Mouse (Mus musculus) limb, embryonic 10.5 days (tissue): ENCODE measurements at regions not wholly inside any gene's neighbourhood (a gene's known extent, or its start where the extent isn't known, plus 50 kb on each side); places are given as distances from the start of the nearest gene placed in this dataset. TPM values are rescaled to one million over a fixed set of nuclear protein-coding genes. Genes with fewer than 3 reads are reported as not detected.
A peak's percentile ranks its signal among the peaks of the same experiment; 100 is the strongest.

Experiments
- DNase-seq: peaks from one replicate; pipeline ENCODE4 v3.0.0-alpha.2; 2017; ENCODE audit warnings: low spot score
- H3K27ac ChIP-seq: fragments of 300-500 bp; sonication (generic); 2 replicates; pipeline ENCODE4 v1.5.1; 2016; ENCODE audit warnings: mild to moderate bottlenecking
- H3K27me3 ChIP-seq: fragments of 300-500 bp; sonication (generic); 2 replicates; pipeline ENCODE4 v1.6.1; 2016; ENCODE audit warnings: low read depth, mild to moderate bottlenecking; ENCODE audit not compliant: poor library complexity, severe bottlenecking
- H3K36me3 ChIP-seq: fragments of 300-500 bp; sonication (generic); 2 replicates; pipeline ENCODE4 v1.6.1; 2016; ENCODE audit warnings: mild to moderate bottlenecking, moderate library complexity
- H3K4me1 ChIP-seq: fragments of 300-500 bp; sonication (generic); 2 replicates; pipeline ENCODE4 v1.6.1; 2016
- H3K4me3 ChIP-seq: fragments of 300-500 bp; sonication (generic); 2 replicates; pipeline ENCODE4 v1.5.1; 2016; ENCODE audit warnings: mild to moderate bottlenecking, moderate library complexity
- H3K9me3 ChIP-seq: fragments of 300-500 bp; sonication (generic); replicated peaks from 2 replicates; pipeline ENCODE4 v1.6.1; 2016; ENCODE audit warnings: mild to moderate bottlenecking
- WGBS: fragments of 180-500 bp; shearing (Covaris S2); methylation state at CpG from one replicate; pipeline ENCODE4 v1.1.7; 2016; 5-methylcytosine and 5-hydroxymethylcytosine counted together
- microRNA-seq: library from miRNA; unstranded; fragments of <30 nt; microRNA quantifications from one replicate; pipeline ENCODE4, GENCODE M21; 2017

DNA sequence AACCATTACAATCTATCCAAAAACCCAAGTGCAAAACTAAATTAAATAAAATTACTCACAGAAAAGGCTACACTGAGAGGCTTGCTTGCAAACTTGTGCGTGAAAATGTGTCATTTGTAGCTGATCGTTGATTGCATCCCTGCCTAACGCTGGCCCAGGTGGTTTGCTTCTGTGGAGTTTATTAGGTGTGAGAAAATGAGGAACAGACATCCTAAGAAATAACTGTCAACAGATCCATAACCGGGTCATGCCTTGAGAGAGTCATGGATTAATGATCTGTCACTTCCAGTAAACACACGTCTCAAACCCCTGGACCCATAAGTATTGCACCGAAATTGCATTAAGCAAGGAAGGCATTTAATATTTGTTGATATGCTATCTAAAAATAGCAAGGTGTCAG lies 73.4 kb upstream of the Tmem18 start:
- Histone ChIP-seq H3K9me3 (no peaks in the 10 kb centered on the region), H3K4me1 (peaks cover 13% of the 10 kb centered on the region), H3K27me3 (peaks cover 57% of the 10 kb centered on the region), H3K4me3 (no peak overlapping the region), H3K27ac (no peak overlapping the region), H3K36me3 (no peaks in the 10 kb centered on the region)
- DNase-seq, result peak; percentile 46
- WGBS, result 31% methylated on average over 6 of the region's 6 CpGs

DNA sequence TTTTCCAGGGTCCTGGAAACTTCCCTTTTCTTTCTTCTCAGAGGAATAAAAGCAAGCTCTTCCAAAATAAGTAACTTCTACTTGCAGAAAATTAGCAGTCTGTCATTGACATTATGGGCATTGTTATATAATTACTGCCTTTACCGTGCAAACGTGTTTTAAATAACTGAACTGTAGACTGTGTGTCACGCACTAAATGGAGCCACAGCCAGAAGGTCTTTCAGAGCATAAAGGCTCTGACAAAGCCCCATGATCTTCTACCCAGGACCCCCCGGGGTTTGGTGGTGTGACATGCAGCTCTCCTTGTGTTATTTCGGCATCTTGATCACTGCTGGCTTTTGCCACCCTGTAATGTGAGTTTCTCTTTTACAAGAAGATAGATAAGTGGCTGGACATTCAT lies 100.9 kb upstream of the Tmem18 start:
- no peak overlapping the region for H3K4me3 ChIP-seq
- H3K36me3 ChIP-seq, result no peaks in the 10 kb centered on the region
- no peak for DNase-seq
- no peaks in the 10 kb centered on the region for H3K4me1 ChIP-seq
- no peak overlapping the region for H3K27ac ChIP-seq
- no peaks in the 10 kb centered on the region for H3K9me3 ChIP-seq
- no peaks in the 10 kb centered on the region for H3K27me3 ChIP-seq
- WGBS, result 86% methylated on average over 5 of the region's 5 CpGs

DNA sequence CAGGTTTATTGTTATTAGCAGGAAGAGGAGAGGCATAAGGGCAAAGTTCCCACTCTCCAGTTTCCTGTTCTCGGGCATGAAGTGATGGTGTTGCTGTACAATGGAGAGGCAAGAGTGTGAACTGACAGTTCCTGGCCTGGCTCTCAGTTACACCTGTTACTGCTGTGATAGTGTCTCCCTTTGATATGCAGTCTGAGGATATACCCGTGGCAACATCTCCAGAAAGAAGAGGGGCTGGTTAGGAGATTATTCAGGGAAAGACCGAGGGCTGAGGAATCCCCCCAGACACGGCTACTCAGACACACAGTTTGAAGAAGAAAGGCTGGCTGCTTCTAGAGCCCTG lies 100.3 kb upstream of the Sntg2 start:
- no peaks in the 10 kb centered on the region for H3K4me1 ChIP-seq
- no peak overlapping the region for H3K27ac ChIP-seq
- WGBS, result 62% methylated on average over 4 of the region's 4 CpGs
- H3K27me3 ChIP-seq, result no peaks in the 10 kb centered on the region
- no peak overlapping the region for H3K4me3 ChIP-seq
- DNase-seq, result no peak
- H3K9me3 ChIP-seq, result no peaks in the 10 kb centered on the region
- no peaks in the 10 kb centered on the region for H3K36me3 ChIP-seq

DNA sequence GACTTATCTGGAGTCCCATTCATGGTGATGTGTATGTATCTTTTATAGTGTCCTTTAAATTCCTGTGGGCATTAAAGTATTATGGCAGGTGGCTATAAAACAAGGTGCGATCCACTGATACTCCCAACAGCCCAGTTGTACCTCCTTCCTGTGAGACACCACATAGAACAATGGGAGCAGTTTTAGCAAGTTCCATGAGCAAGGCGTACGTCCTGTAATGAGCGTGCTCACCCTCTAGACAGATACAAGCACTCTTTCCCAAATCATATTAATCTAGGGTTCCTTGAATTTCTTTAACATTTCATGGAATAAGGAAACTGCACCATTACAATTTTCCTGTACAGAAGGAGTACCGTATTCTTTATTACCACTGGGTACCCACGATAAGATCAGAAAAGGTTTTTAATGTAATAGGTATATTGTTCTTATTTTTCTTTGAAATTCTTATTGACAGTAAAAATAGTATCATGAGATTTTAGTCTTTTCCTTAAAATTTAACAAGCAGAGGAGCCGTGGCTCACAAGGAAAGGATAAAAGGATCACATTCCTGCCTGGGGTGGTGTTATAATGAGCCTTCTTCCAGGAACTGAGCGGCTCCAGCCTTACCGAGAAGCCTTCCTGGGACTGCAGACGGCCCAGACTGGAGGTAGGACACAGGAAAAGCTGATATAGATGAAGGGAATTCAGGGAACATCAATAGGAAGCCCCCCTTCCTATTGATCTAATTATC lies 99.7 kb upstream of the Sntg2 start:
- 81% methylated on average over 10 of the region's 10 CpGs for WGBS
- Histone ChIP-seq H3K4me3 (no peak overlapping the region), H3K36me3 (no peaks in the 10 kb centered on the region), H3K4me1 (no peaks in the 10 kb centered on the region), H3K27ac (no peak overlapping the region), H3K9me3 (no peaks in the 10 kb centered on the region), H3K27me3 (no peaks in the 10 kb centered on the region)
- DNase-seq, result no peak

DNA sequence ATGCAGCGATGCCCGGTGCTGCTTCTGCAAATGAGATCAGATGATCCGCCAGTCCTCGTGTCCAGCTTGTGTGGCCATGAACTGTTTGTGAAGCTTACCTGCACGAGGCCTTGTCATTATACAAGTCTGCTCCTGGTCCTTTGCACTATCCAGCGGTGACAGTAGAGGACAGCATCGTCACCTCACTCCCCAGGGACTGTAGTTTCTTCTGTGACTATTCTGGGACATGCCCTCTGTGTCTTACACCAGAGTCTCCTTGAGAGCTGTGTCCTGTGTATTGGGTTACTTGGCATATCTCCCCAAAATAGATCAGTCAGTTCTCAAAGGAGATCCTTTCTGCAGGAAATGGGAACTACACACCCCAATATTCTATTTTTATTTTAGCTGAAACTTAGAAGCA lies 94.0 kb upstream of the Sntg2 start:
- no peak for DNase-seq
- Histone ChIP-seq H3K36me3 (no peaks in the 10 kb centered on the region), H3K9me3 (no peaks in the 10 kb centered on the region), H3K27me3 (no peaks in the 10 kb centered on the region), H3K27ac (no peak overlapping the region), H3K4me1 (no peaks in the 10 kb centered on the region), H3K4me3 (no peak overlapping the region)
- WGBS, result 78% methylated on average over 7 of the region's 7 CpGs

DNA sequence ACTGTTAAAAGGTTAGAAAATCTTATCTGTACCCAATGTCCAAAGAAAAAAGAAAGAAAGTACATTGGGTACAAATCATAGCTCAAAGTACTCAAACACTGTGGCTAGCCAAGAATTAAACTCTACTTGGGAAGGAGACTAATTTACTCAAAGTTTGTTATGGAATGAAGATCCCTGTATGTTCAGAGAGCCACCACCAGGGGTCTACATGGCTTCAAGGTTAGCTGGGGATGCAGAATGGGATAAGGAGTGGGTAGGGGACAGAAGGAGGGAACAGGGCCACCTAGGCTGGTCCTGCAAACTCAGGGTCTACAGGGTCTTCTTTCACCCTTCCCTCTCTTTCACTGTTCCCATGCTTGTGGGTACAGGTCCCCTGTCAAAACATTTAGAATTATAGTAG lies 77.4 kb upstream of the Sntg2 start:
- H3K9me3 ChIP-seq, result no peaks in the 10 kb centered on the region
- no peaks in the 10 kb centered on the region for H3K27me3 ChIP-seq
- no peak overlapping the region for H3K27ac ChIP-seq
- no peak for DNase-seq
- no peaks in the 10 kb centered on the region for H3K36me3 ChIP-seq
- H3K4me1 ChIP-seq, result peaks cover 4% of the 10 kb centered on the region; the same call in 1 of the 2 replicates
- H3K4me3 ChIP-seq, result no peak overlapping the region

DNA sequence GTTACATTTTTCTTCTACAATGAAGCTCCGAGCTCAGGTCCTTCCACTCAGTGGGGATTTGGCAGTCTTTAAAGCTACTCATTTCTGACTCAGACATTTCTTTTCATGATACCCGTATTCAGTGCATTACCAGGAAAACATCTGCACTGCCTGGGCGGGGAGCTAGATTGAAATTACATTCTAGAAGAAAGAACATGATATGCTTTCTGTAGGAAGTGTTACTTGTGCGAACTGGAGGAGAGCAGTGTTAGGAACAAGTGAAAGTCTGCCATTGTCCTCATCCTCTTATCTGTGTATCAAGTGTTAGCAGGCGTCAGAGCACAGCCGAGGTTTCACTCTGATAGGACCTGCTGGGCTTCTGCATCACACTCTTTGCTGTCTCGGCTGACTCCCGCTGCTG lies 61.7 kb upstream of the Sntg2 start:
- Histone ChIP-seq H3K27me3 (no peaks in the 10 kb centered on the region), H3K9me3 (no peaks in the 10 kb centered on the region), H3K36me3 (no peaks in the 10 kb centered on the region), H3K4me3 (no peak overlapping the region), H3K4me1 (no peaks in the 10 kb centered on the region), H3K27ac (no peak overlapping the region)
- 81% methylated on average over 8 of the region's 8 CpGs for WGBS
- no peak for DNase-seq

DNA sequence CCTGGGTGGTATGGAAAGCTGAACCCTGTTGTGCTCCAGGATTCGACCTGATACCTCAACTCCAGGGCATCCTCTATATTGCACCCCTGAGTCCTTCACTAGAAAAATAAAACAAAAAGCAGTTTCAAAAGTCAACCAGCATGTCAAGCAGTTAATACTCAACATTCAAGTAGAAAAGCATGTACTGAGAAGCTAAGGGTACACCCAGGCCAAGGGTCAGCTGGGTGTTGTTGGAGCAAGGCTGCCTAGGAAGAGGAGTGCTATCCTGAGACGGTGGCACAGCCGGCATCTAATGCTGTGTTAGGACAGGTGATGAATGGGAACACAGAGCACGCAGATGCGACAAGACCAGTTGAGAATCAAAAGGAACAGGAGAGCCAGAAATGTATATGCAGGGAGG lies 59.7 kb upstream of the Sntg2 start:
- no peak overlapping the region for H3K27ac ChIP-seq
- no peaks in the 10 kb centered on the region for H3K27me3 ChIP-seq
- no peaks in the 10 kb centered on the region for H3K36me3 ChIP-seq
- no peaks in the 10 kb centered on the region for H3K4me1 ChIP-seq
- no peak for DNase-seq
- no peaks in the 10 kb centered on the region for H3K9me3 ChIP-seq
- WGBS, result 85% methylated on average over 5 of the region's 5 CpGs
- no peak overlapping the region for H3K4me3 ChIP-seq

DNA sequence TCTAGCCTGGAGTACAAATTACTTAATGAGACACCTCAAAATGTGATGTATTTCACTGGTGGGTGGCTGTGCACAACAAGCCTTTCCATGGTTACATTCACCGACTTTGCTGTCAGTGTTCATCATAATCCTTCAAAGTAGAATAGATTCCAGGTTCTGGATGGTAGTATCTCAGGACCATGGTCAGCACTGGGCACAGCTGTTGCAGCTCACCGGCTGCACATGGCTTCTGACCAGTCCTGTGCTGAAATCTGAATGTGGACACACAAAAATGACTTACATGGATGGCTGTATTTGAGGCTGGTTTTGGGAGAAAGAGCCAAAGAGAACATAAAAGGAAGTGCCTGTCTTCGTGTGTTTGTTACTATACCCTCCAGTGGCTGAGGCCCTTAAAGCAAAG lies 57.5 kb upstream of the Sntg2 start:
- Histone ChIP-seq H3K36me3 (no peaks in the 10 kb centered on the region), H3K27ac (no peak overlapping the region), H3K9me3 (no peaks in the 10 kb centered on the region), H3K4me1 (no peaks in the 10 kb centered on the region), H3K4me3 (no peak overlapping the region), H3K27me3 (no peaks in the 10 kb centered on the region)
- WGBS, result 82% methylated on average over 3 of the region's 3 CpGs
- peak; percentile 43 for DNase-seq

DNA sequence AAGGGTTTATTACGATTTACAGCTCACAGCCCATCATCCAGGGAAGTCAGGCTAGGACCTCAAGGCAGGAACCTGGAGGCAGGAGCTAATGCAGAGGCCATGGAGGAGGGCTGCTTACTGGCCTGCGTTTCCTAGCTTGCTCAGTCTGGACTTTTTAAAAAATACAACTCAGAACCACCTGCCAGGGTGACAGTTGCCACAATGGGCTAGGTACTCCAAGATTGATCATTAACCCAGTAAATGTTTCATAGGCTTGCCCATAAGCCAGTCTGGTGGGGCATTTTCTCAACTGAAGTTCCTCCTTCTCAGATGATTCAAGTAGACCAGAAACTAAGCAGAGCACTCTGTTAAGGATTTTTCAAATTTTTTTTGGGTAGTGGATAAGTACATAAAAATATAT lies 52.1 kb upstream of the Sntg2 start:
- 82% methylated on average over 2 of the region's 2 CpGs for WGBS
- Histone ChIP-seq H3K36me3 (no peaks in the 10 kb centered on the region), H3K4me3 (no peak overlapping the region), H3K27ac (no peak overlapping the region), H3K27me3 (no peaks in the 10 kb centered on the region), H3K9me3 (no peaks in the 10 kb centered on the region), H3K4me1 (no peaks in the 10 kb centered on the region)
- no peak for DNase-seq

Small RNAs in the stretch of these regions (microRNA-seq; reads per million reads assigned to microRNA genes)
- gene Gm25865, result not detected
